Mouse (Mus musculus): ENCODE measurements around the gene Pnpla2.

Gene Pnpla2

DNA sequence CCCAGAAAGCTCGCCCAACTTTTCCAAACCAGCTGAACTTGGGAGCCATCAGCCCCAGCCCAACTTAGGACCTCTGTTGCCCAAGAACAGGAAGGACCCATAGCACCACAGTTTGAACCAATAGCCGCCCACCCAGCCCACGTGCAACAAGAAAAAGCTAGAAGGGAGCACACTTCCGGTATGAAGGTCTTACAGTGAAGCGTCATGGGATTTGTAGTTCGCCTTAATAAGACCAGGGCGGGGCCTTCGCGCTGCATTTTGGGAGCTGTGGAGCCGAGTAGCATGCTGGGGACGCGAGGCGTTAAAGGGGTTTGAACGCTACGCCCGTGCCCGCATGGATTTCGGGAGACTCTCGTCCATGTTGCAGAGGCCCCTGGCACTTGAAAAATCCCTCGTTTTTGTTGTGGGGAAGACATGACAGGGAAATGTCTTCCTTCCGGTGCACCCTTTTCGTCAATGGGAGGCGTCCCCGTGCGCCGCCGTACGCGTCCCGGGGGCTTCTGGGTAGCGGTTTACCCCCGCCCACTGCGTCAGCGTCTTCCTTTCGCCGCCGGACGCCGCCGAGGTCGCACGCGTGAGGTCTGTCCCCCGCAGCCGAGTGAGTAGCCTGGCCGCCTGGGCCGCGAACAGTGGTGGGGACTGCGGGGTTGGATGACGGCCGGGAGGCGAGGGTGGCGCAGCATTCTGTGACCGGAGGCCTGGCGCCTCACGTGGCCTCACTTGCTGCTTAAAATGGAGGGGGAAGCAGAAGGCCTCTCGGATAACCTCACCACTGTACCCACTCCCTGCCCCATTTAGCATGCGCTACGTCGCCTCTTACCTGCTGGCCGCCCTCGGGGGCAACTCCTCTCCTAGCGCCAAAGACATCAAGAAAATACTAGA is 7.6 kb upstream of the Pnpla2 start, which contains the start of gene Rplp2:
Gene Rplp2, plus strand, starts transcription at position 261 of the 882 bp plus-strand sequence.
- peak; percentile 77 for DNase-seq (ENCODE audit: low spot score)

GRCm38 (mm10) chr7:141451928-141452327 is 3.1 kb upstream of the Pnpla2 start:
- DNase-seq (ENCODE audit: low spot score) = no peak

DNA sequence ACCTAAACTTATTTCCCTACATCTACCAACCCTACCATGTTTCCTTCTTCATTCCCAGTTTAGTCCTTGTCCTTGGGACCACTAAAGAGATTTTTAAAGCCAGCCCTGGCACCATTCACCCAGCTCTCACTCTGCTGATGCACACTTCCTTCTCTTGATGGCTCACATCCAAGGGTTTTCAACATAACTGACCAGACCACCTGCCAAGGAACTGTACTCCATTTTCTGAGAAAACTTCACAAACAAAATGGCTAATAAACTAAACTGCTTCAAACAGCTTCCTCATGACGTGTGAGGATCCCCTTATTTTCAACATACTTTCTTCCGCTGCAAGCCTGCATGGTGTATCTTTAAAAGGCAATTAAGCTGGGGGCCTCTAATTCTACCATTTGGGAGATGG is 1.4 kb upstream of the Pnpla2 start:
- no peak for DNase-seq (ENCODE audit: low spot score)

DNA sequence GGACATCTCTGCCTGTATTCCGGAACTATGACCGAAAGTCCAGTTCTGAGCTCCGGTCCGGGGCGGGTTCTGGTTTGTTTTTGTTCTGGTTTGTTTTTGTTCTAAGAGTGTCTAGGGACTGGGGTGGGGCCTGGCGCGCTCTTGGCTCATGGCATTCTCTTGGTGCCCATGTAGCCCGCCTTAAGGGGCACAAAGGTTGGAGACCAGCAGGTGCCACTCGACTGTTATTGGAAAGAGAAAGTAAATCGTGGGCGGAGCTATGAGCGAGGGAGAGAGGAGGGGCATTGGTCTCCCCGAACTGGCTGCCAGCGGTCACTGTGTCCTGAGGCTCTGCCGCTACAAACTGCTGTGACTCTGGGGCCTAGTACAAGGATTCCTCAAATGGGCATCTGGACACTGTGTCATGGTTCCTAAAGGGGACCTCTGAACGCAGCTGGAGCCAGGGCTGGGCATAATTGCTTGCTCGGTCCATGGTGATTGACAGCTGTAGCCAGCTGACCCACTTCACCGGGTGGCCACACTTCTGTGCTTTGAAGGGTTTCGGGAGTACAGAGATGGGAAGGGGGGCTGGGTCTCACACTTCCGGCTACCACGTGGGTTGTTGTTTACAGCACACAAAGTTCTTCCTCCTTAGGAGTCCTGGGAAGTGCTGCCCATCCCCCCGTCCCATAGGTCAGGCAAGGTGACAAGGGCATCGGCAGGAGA is 764 bp downstream of the Pnpla2 start:
- no peak for DNase-seq (ENCODE audit: low spot score)

GRCm38 (mm10) chr7:141456739-141457138 is 1.7 kb downstream of the Pnpla2 start:
- no peak for DNase-seq (ENCODE audit: low spot score)

- DNase-seq (ENCODE audit: low spot score) = no peak
Observed at GRCm38 (mm10) chr7:141457236-141457635, 2.2 kb downstream of the Pnpla2 start.

DNA sequence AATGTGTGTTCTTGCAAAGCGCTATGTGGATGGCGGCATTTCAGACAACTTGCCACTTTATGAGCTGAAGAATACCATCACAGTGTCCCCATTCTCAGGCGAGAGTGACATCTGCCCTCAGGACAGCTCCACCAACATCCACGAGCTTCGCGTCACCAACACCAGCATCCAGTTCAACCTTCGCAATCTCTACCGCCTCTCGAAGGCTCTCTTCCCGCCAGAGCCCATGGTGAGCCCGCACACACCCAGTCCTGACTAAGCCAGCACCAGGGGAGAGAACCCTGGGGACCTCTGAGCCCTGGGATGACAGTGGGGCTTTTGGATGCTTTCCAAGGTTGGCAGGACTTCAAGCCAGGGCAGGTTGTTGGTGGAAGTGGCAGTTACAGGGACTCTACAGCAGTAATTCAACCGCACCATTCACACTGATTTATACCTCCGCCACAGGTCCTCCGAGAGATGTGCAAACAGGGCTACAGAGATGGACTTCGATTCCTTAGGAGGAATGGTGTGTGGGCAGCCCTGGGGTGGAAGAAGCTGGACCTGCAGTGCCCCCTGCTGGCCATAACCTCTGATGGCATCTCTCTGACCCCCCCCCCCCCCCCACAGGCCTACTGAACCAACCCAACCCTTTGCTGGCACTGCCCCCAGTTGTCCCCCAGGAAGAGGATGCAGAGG is 3.1 kb downstream of the Pnpla2 start:
- no peak for DNase-seq (ENCODE audit: low spot score)

GRCm38 (mm10) chr7:141458661-141459060 is 3.7 kb downstream of the Pnpla2 start:
- no peak for DNase-seq (ENCODE audit: low spot score)

- no peak for DNase-seq (ENCODE audit: low spot score)
Observed at GRCm38 (mm10) chr7:141459301-141459711, 4.3 kb downstream of the Pnpla2 start.

DNA sequence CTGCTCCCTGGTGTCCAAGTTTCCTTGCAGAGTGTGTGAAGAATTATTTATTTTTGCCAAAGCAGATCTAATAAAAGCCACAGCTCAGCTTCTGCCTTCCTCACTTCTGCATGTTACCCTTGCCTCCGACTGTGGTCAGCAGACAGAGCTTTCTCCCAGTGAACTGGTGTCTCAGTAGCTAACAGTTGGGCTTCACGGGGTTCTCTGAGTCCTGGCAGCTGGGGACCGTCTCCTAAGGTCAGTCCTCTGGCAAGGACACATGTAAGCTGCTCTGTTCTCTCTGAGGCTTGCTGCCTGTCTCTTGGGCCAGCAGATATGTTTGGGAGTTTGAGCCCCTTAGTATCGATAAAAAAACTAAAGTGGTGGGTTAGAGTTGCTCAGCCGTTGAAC is 5.0 kb downstream of the Pnpla2 start:
- no peak for DNase-seq (ENCODE audit: low spot score)

DNA sequence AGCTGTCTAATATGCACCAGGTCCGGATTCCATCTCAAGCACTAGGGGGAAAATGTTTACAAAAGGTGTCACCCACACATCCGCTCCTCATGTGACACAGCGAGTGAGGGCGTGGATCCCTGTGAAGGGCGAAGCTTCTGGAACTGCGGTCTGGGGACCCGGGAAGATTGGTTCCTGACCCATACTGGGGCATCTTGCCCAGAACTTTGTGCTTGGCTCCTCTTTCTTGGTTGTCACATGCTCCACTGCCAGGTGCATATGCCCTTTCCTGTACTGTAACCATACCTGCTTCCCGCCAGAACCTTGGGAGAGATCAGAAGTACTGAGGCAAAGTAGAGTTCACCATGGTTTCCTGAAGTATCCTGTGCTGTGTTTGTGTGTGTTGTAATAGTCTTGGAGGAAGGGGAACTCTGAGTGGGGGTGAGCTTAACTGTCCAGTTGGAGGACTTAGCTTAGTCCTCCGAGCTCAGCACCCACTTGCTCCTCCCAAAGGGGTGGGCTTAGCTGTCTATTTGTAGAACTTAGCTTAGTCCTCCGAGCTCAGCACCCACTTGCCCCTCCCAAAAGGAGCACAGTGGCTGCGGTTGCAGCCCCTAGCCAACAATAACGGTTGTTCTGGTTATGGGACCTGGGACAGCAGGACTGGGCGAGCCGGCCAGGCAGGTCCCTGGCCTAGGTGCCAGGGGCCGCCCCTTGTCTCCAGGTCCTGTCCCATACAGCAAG is 5.6 kb downstream of the Pnpla2 start, which contains the start of gene Cracr2b:
Gene Cracr2b, plus strand, starts transcription at position 704 of the 723 bp plus-strand sequence.
- no peak for DNase-seq (ENCODE audit: low spot score)

DNA sequence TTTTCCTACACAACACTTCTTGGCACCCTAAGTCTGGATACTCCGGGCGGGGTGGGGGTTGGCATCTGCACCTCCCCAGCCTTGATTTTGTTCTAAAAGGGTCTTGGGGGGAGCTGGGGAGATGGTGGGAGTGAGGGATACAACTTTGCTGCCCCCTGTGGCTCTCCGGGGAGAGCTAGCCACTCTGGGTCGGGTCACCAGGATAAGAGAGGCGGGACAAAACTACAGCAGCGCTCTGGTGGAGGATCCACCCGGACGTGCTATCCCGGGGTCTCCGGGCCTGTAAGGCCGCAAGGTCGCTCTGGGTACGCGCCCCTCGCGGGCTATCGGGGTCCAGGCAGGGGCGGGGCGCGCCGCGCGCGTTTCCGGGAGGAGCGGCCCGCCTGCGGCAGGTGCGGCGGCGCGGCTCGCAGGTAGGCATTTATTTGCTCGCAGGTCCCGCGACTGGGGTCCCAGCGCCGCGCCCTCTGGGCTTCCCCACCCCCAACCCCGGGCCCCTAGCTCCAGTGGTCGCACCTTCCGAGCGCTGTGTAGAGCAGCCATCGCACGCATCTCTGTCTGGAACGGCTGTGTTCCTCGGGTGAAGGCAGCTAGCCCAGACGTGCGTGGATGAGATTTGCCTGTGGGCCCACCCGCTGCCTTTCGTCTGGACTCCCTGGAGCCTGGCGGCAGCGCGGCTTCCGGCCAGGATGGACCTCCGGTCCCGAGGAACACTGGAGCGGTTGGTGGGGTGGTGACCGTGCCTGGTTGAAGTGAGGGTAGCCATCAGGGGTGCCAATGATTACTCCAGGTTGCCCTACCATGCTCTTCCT is 6.7 kb downstream of the Pnpla2 start:
- no peak for DNase-seq (ENCODE audit: low spot score)

GRCm38 (mm10) chr7:141462333-141462821 is 7.4 kb downstream of the Pnpla2 start:
- no peak for DNase-seq (ENCODE audit: low spot score)

- DNase-seq (ENCODE audit: low spot score) = no peak
Observed at GRCm38 (mm10) chr7:141463824-141464602, 9.0 kb downstream of the Pnpla2 start.

DNA sequence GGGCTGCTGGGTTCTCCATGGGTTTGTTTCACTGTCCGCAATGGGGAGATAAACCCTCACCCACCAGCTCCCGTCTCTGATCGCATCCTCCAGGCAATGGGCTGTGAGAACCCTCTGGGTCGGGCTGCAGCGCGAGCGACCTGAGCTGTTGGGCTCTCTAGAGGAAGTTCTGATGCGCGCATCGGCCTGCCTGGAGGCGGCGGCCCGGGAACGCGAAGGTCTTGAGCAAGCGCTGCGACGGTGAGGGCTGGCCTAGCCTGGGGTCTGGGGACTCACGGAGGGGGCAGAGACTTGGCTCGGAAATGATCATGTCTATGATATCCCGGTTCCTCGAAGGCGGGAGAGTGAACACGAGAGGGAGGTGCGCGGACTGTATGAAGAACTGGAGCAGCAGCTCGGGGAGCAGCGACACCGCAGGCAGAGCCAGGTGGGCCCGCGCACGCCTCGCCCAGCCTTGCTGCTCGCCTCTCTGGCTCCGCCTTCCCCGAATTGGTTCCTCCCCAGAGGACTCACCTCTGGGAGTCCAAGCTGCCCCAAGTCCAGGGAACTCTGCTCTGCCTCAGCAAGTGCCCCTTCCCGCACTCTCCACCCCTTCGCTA is 9.7 kb downstream of the Pnpla2 start:
- no peak for DNase-seq (ENCODE audit: low spot score)

- DNase-seq (ENCODE audit: low spot score) = no peak
Observed at GRCm38 (mm10) chr7:141465388-141466044, 10.5 kb downstream of the Pnpla2 start.

DNA sequence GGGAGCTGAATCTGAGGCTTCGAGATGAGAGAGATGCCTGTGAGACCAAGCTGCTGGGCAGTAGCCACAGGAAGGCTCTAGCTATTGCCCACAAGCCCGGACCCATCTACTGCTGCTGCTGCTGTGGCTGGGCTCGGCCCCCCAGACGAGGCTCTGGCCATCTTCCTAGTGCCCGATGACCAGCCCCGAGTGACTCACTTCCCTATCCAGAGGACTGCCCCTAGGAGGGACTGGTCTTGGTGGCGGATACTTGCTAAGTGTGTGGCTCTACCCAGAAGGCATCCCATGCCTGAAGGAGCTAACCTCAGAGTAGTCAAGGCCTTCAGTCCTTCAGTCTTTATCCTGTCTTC is 11.0 kb downstream of the Pnpla2 start:
- no peak for DNase-seq (ENCODE audit: low spot score)

GRCm38 (mm10) chr7:141466607-141467148 is 11.7 kb downstream of the Pnpla2 start:
- no peak for DNase-seq (ENCODE audit: low spot score)

All from urinary bladder, postnatal 10 days (tissue).